Mouse (Mus musculus) midbrain, embryonic 10.5 days (tissue): ENCODE results near the gene Calcr. TPM values are rescaled to one million over a fixed set of nuclear protein-coding genes. Genes with fewer than 3 reads are reported as not detected.
A peak's percentile ranks its signal among the peaks of the same experiment; 100 is the strongest.
"Not testable (repeated sequence)": the region's sequence is repeated elsewhere in the genome, so short reads cannot be mapped to it uniquely, and the experiment has no call there.

Source experiments
- DNase-seq: peaks from one replicate; pipeline ENCODE4 v3.0.0-alpha.2; 2017; ENCODE audit warnings: low spot score
- H3K27ac ChIP-seq: fragments of 300-500 bp; sonication (generic); replicated peaks from 2 replicates; pipeline ENCODE4 v1.5.1; 2016; ENCODE audit warnings: mild to moderate bottlenecking
- H3K27me3 ChIP-seq: fragments of 300-500 bp; sonication (generic); 2 replicates; pipeline ENCODE4 v1.6.1; 2016; ENCODE audit warnings: low read depth, mild to moderate bottlenecking; ENCODE audit not compliant: poor library complexity, severe bottlenecking
- H3K36me3 ChIP-seq: fragments of 300-500 bp; sonication (generic); 2 replicates; pipeline ENCODE4 v1.6.1; 2016; ENCODE audit warnings: mild to moderate bottlenecking, moderate library complexity
- H3K4me1 ChIP-seq: fragments of 300-500 bp; sonication (generic); 2 replicates; pipeline ENCODE4 v1.6.1; 2016
- H3K4me3 ChIP-seq: fragments of 300-500 bp; sonication (generic); 2 replicates; pipeline ENCODE4 v1.5.1; 2016; ENCODE audit warnings: mild to moderate bottlenecking, moderate library complexity
- H3K9me3 ChIP-seq: fragments of 300-500 bp; sonication (generic); replicated peaks from 2 replicates; pipeline ENCODE4 v1.6.1; 2016; ENCODE audit warnings: mild to moderate bottlenecking
- WGBS: fragments of 180-500 bp; shearing (Covaris S2); methylation state at CpG from one replicate; pipeline ENCODE4 v1.1.7; 2016; 5-methylcytosine and 5-hydroxymethylcytosine counted together
- polyA plus RNA-seq: library from polyadenylated mRNA; unstranded; fragments of >200 nt; fragmentation: Nextera tagmentation; extraction: Ambion mirVana; gene quantifications from 2 replicates; pipeline ENCODE4 v1.2.1, GENCODE M21; 2016

Calcr gene
- polyA plus RNA-seq, result 0.22 and 0.29 TPM in 2 replicates

DNA sequence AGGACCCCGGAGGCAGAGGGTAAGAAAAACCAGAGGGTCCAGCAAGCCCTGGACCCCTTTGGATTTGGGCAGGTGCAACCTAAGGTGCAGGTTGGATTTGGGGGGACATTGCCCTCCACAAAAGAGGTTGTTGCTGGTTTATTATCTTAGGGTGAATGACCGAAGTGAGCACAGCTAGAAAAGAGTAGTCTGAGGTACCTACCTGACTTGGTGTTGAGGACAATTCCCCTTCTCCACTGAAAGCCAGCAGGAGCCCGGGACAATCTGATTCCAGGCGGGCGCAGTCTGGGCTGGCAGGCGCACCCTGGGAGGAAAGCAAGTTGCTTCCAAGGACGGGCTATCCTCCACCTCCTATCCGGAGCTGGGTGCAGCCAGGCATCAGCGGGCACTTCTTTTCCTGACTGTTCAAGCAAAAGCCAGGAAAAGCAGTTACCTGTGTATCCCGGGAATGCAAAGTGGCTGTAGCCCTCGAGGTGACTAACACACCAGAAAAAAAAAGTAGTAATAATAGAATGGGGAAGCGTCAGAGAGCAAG, at the start of gene Calcr:
Gene Calcr, minus strand, starts transcription at position 485 of the 535 bp plus-strand sequence.
- 3% methylated on average over 12 of the region's 12 CpGs for WGBS
- H3K4me1 ChIP-seq, result peaks cover 15% of the 10 kb centered on the region
- H3K4me3 ChIP-seq, result peak within 1 kb of the TSS; percentile 69
- peak; percentile 22 for DNase-seq
- no peaks in the 10 kb centered on the region for H3K9me3 ChIP-seq
- no peaks in the 10 kb centered on the region for H3K36me3 ChIP-seq
- peak within 1 kb of the TSS; percentile 68 for H3K27ac ChIP-seq
- H3K27me3 ChIP-seq, result peaks cover 60% of the 10 kb centered on the region

DNA sequence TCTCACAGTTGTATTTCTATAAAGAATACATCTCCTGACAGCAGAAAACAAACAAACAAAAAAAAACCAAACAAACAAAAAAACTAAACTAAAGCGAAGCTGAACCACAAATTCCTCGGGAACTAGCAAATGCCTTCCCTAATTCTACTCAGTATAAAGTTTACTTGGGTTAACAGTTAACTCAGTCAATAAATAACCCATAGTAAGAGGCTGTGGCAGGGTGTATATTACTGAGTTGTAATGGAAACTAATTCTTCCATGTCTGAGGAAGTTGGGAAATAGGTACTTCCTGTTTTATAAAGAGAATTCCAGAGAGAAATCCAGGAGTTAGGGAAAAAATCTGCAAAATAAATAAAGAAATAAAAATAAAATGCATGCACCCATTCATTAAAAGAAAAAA, 3.0 kb upstream of the Calcr start:
- Histone ChIP-seq H3K4me3 (no peak overlapping the region), H3K36me3 (no peaks in the 10 kb centered on the region), H3K9me3 (no peaks in the 10 kb centered on the region), H3K27ac (no peak overlapping the region), H3K27me3 (peaks cover 47% of the 10 kb centered on the region), H3K4me1 (peaks cover 15% of the 10 kb centered on the region)
- no peak for DNase-seq
- WGBS, result 88% methylated on average over 2 of the region's 2 CpGs

DNA sequence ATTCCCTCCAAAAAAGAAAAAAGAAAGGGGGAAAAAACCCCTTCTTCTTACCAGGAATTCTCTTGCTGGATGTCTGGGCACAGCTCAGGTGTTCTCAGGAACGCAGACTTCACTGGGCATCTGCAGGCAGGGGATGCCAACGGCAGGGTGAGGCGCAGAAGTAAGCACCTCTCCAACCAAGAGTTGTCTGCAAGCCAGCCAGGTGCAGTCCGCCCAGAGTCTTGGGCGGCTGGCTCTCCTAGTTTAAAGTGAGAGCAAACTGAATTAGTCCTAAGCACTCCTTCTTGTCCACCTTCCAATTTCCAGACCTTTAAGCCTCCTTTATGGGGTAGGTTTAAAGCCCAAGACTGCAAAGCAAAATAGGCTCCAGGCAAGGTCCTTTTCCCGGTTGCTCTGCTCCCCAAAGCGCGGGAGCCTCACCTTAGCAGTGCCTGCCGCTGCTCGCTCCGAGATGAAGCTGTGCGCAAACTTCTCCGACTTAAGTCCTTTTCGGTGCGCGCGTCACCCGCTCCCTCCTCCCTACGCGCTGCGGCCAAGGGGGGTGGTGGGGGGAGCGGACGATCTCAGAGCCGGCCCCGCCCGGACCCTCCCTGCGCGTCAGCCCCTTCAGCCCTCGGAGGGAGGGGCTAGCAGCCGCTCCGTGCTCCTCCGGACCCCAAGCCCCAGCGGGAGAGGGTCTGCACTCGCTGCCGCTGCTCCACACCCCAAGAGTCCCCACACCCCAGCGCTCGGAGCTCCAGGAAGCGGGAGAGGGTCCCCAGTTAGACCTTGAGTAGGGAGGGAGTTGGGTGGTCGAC, 1.1 kb downstream of the Calcr start:
- under 1% methylated on average over 39 of the region's 39 CpGs for WGBS
- Histone ChIP-seq H3K27me3 (peaks cover 60% of the 10 kb centered on the region), H3K4me1 (peaks cover 15% of the 10 kb centered on the region), H3K4me3 (peak overlapping the region; percentile 69), H3K36me3 (no peaks in the 10 kb centered on the region), H3K27ac (peak overlapping the region; percentile 68), H3K9me3 (no peaks in the 10 kb centered on the region)
- peak; percentile 60 for DNase-seq

DNA sequence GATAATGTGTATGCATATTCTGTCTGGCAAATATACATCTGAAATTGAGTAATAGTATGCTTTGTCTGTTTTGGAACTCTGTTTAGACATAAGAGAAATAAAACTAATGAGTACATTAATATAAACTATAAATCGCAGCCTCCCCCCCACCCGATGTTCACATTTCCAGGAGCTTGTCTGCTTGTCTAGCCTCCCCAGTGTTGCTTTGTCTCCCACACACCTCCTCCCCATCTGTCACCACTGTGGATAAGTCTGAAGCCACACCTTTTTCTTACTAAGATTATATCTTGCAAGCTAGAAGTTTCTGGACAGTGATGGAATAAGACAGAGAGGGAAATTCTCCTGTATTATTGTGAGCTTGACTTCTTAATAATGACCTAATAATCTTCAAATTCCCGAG, 12.9 kb downstream of the Calcr start:
- Histone ChIP-seq H3K36me3 (no peaks in the 10 kb centered on the region), H3K27me3 (no peaks in the 10 kb centered on the region), H3K27ac (no peak overlapping the region), H3K9me3 (no peaks in the 10 kb centered on the region), H3K4me1 (no peaks in the 10 kb centered on the region), H3K4me3 (no peak overlapping the region)
- WGBS, result 87% methylated on average over 3 of the region's 3 CpGs
- DNase-seq, result no peak

DNA sequence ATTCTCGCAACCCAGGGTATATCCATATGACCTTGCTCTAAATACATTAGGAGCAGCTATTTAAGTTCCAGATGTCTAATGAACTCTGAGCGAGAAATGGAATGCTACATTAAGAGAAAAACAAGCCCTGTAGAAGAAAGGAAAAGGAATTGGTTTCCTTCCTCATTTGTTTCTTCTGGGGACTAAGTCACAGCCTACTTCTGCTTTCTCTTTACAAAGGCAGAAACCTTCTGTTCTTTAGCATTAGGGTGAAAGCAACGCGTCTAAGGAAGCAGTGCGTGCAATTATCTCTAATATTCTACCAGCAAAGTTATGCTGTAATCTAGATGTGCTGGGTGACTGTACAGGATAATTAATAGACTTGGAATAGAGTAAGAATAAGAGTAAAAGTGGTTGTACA, 14.9 kb downstream of the Calcr start:
- no peak for DNase-seq
- WGBS, result 94% methylated on average over 5 of the region's 5 CpGs
- Histone ChIP-seq H3K4me1 (no peaks in the 10 kb centered on the region), H3K9me3 (no peaks in the 10 kb centered on the region), H3K27ac (no peak overlapping the region), H3K27me3 (no peaks in the 10 kb centered on the region), H3K4me3 (no peak overlapping the region), H3K36me3 (no peaks in the 10 kb centered on the region)

DNA sequence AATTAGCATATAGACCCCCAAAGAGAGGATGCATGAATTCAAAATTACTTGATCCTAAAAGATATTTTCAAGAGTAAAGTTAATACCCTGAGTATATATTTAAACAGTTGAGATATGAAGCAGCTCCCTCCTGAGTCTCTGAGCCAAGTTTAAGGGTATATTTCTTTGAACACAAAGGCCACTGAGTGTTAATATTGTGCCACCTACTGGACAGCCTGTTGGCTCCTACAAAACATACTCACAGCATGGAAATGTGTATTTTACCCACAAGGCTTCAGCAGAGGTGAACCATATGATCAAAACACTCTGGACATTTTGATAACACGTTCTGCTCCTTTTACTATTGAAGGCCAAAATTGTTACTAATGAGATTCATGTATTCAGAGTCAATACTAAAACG, 19.0 kb downstream of the Calcr start:
- no peak for DNase-seq
- Histone ChIP-seq H3K27ac (no peak overlapping the region), H3K4me1 (no peaks in the 10 kb centered on the region), H3K9me3 (no peaks in the 10 kb centered on the region), H3K4me3 (no peak overlapping the region), H3K36me3 (no peaks in the 10 kb centered on the region), H3K27me3 (no peaks in the 10 kb centered on the region)
- WGBS, result 60% methylated on average over 2 of the region's 2 CpGs

DNA sequence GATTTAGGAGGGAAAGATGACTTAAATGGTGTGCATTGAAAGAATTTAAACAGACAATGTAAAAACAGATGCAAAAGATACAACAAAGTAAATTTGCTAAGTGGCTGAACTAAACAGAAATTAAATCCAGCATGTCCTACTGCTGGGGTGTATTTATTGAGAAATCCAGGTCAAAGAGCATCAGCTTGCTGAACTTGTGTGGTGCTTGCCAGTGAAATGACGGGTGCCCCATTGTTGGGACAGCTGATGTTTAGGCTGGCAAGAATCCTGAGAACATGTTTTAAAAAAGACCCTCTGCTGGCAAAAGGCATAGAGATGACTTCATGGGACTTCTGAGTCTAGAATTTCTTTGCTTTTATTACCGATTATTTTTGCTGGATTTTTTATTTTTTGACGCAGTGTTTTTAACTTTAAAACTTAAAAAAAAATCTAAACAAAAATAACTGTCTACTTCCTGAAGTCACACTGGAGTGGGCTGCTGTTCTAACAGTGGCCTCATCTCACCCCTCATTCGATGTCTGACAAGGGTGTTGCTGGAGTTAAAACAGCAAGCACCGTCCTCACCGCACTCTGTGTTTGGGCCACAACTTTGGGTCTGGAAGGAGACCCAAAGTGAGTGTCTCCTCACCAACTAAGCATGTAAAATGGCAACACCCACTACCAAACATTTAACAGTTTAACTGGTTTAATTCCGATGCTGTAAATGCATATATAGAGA, 22.4 kb downstream of the Calcr start:
- Histone ChIP-seq H3K4me1 (no peaks in the 10 kb centered on the region), H3K27ac (no peak overlapping the region), H3K9me3 (no peaks in the 10 kb centered on the region), H3K27me3 (no peaks in the 10 kb centered on the region), H3K4me3 (no peak overlapping the region), H3K36me3 (no peaks in the 10 kb centered on the region)
- 86% methylated on average over 7 of the region's 7 CpGs for WGBS
- no peak for DNase-seq

DNA sequence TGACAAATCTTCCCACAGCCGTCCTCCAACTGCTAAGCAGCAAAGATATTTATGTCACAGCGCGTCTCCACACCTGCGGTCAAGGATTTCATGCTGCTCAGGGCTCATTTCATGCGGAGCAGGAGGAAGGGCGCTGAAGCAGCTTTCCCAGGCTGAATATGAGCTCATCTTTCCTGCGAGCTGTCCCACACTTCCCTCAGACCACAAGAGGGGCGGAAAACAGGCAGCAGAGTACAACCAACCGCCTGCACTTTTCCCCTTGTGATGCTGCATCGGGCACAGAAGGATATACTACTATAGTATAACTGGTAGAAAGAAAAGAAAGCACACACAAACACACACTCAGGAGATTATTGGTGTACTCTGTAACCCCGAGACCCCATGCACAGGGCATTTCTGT, 23.2 kb downstream of the Calcr start:
- no peaks in the 10 kb centered on the region for H3K27me3 ChIP-seq
- no peak for DNase-seq
- no peak overlapping the region for H3K27ac ChIP-seq
- WGBS, result 54% methylated on average over 11 of the region's 11 CpGs
- no peaks in the 10 kb centered on the region for H3K9me3 ChIP-seq
- H3K4me3 ChIP-seq, result no peak overlapping the region
- H3K4me1 ChIP-seq, result no peaks in the 10 kb centered on the region
- H3K36me3 ChIP-seq, result no peaks in the 10 kb centered on the region

DNA sequence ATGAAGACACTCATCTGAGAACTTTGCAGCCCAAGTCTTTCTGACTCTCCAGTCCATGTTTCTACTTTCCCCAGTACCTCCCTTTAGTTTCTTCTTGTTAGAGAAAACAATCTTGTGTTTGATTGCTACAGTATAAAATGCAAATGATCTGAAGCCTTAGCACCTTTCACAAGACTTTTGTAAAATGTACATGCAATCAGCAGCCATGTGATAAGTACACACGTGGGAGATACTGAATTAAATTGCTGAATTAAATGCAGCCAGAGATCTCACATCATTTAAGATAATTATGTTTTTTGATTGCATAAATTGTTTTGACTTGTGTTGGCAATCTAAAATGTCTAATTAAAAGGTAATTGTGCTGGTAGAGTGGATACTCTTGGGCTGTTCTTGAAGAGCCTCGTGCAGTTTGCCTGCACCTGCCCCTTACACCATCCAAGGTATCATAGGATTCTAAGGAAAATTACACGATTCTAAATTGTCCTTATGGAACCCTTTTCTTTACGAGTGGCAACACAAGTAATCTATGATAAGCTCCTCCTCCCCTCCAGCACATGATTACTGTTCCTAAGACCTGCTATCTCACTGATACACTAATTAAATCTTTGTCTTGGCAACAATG, 34.2 kb downstream of the Calcr start:
- WGBS, result 79% methylated on average over 4 of the region's 4 CpGs
- Histone ChIP-seq H3K4me3 (no peak overlapping the region), H3K36me3 (no peaks in the 10 kb centered on the region), H3K27me3 (no peaks in the 10 kb centered on the region), H3K9me3 (no peaks in the 10 kb centered on the region), H3K27ac (no peak overlapping the region), H3K4me1 (no peaks in the 10 kb centered on the region)
- DNase-seq, result no peak

DNA sequence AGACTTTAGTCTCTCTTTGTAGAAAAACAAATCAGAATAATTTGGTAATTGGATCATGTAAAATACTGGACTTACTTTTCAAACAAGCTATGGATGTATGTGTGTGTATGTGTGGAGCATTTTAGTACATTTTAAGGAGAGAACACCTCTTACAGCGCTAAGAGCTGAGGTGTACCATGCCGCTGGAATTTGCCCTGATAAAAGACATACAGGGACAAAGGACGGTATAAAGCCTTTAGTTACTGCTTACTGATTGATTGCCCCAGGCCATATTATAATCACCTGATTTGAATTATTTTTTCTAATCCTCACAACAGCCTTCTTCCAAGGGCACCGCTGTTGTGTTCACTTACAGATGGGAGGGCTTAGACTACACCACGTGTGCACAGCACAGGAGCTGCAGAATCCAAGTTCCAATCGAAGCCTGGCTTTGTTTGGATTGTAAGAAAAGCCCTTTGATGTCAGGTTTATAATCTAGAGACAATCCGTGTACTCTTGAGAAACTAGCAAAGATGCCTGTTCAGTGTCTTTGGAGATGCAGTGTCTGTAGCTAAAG, 76.3 kb downstream of the Calcr start:
- no peaks in the 10 kb centered on the region for H3K4me1 ChIP-seq
- 80% methylated on average over 7 of the region's 7 CpGs for WGBS
- H3K4me3 ChIP-seq, result no peak overlapping the region
- H3K27me3 ChIP-seq, result no peaks in the 10 kb centered on the region
- H3K36me3 ChIP-seq, result no peaks in the 10 kb centered on the region
- DNase-seq, result no peak
- H3K9me3 ChIP-seq, result no peaks in the 10 kb centered on the region
- H3K27ac ChIP-seq, result no peak overlapping the region

DNA sequence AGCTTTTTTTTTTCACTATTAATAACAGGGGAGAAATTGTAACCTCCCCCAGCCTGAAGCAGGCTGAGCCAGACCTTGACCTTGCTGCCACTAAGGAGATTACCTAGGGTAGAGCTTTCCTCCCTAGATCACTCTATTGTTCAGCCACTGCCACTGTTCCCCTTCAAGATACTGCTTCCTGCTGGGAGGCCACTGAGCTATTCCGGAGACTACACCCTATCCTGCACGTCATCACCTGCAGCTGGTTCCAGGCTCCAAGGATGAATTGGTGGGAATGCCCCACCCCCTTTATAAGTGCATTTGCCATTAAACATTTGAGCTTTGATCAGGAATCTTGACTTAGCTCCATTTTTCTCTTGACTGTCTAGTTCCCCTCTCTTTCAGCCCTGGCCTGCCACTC, 86.2 kb downstream of the Calcr start:
- 20% methylated on average over 2 of the region's 2 CpGs for WGBS
- Histone ChIP-seq H3K27ac (peak overlapping the region; percentile 77), H3K4me1 (peaks cover 16% of the 10 kb centered on the region)
- not testable (repeated sequence) for H3K27me3 ChIP-seq, H3K4me3 ChIP-seq, H3K36me3 ChIP-seq, DNase-seq, H3K9me3 ChIP-seq

DNA sequence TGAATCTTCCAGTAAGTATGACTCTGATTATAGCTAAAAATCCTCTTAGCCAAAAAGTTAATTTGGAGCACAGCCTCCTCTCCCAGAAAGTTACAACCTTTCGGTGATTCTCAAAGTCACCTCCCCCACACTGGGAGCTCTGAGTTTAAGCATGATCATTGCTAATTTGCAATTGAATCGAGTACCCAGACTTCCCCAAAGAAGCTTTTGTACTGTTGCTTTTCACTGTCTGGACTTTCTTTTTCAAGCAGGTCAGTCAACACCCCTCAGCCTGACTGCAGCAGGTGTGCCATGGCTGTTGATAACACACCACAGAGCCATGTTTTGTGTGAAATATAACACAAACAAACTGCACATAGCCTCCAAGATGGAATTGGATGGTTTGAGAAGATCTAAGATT, 86.7 kb downstream of the Calcr start:
- H3K9me3 ChIP-seq, result no peaks in the 10 kb centered on the region
- DNase-seq, result peak; percentile 24
- H3K4me1 ChIP-seq, result peaks cover 16% of the 10 kb centered on the region
- H3K27ac ChIP-seq, result peak overlapping the region; percentile 77
- WGBS, result 42% methylated on average over 2 of the region's 2 CpGs
- H3K36me3 ChIP-seq, result no peaks in the 10 kb centered on the region
- no peak overlapping the region for H3K4me3 ChIP-seq
- H3K27me3 ChIP-seq, result no peaks in the 10 kb centered on the region
